Mouse (Mus musculus) neural tube, embryonic 11.5 days (tissue): Measurements from ENCODE around the gene Gpr142. TPM values are rescaled to one million over a fixed set of nuclear protein-coding genes. Genes with fewer than 3 reads are reported as not detected.

ENCODE experiments used
- ATAC-seq: fragments of 200-750 bp; cut with Nextera tagmentation; 2 replicates; pipeline ENCODE4 v1.8.0; 2017; ENCODE audit warnings: moderate number of reproducible peaks, mild to moderate bottlenecking, moderate TSS enrichment, moderate library complexity; ENCODE audit not compliant: insufficient read depth, low FRiP score, low TSS enrichment
- DNase-seq: peaks from one replicate; pipeline ENCODE4 v3.0.0-alpha.2; 2015; ENCODE audit warnings: low spot score
- H3K27ac ChIP-seq: fragments of 300-500 bp; sonication (generic); 2 replicates; pipeline ENCODE4 v1.5.1; 2014; ENCODE audit warnings: low read depth, mild to moderate bottlenecking, low read length
- H3K27me3 ChIP-seq: fragments of 300-500 bp; sonication (generic); 2 replicates; pipeline ENCODE4 v1.6.1; 2014; ENCODE audit warnings: mild to moderate bottlenecking, low read length, mixed read lengths; ENCODE audit not compliant: control insufficient read depth, insufficient read depth
- H3K36me3 ChIP-seq: fragments of 300-500 bp; sonication (generic); 2 replicates; pipeline ENCODE4 v1.6.1; 2014; ENCODE audit warnings: mild to moderate bottlenecking, low read length, moderate library complexity, mixed read lengths; ENCODE audit not compliant: control insufficient read depth, insufficient read depth
- H3K4me1 ChIP-seq: fragments of 300-500 bp; sonication (generic); 2 replicates; pipeline ENCODE4 v1.6.1; 2014; ENCODE audit warnings: low read length, mixed read lengths; ENCODE audit not compliant: control insufficient read depth, insufficient read depth
- H3K4me2 ChIP-seq: fragments of 300-500 bp; sonication (generic); 2 replicates; pipeline ENCODE4 v1.6.1; 2014; ENCODE audit warnings: low read depth, mild to moderate bottlenecking, moderate library complexity
- H3K4me3 ChIP-seq: fragments of 300-500 bp; sonication (generic); 2 replicates; pipeline ENCODE4 v1.5.1; 2014; ENCODE audit warnings: low read depth, low read length
- H3K9ac ChIP-seq: fragments of 300-500 bp; sonication (generic); 2 replicates; pipeline ENCODE4 v1.6.1; 2014; ENCODE audit warnings: mild to moderate bottlenecking, low read length
- H3K9me3 ChIP-seq: fragments of 300-500 bp; sonication (generic); 2 replicates; pipeline ENCODE4 v1.6.1; 2016; ENCODE audit warnings: low read length; ENCODE audit not compliant: control insufficient read depth
- WGBS: fragments of 180-500 bp; shearing (Covaris S2); extraction: QIAGEN DNeasy Blood & Tissue Kit; methylation state at CpG from one replicate; pipeline ENCODE4 v1.1.7; 2014; 5-methylcytosine and 5-hydroxymethylcytosine counted together
- polyA plus RNA-seq: library from polyadenylated mRNA; unstranded; fragments of >200 nt; fragmentation: Nextera tagmentation; extraction: Ambion mirVana; gene quantifications from 2 replicates; pipeline ENCODE4 v1.2.1, GENCODE M21; 2014

The Gpr142 gene
- polyA plus RNA-seq, result not detected in 2 replicates

DNA sequence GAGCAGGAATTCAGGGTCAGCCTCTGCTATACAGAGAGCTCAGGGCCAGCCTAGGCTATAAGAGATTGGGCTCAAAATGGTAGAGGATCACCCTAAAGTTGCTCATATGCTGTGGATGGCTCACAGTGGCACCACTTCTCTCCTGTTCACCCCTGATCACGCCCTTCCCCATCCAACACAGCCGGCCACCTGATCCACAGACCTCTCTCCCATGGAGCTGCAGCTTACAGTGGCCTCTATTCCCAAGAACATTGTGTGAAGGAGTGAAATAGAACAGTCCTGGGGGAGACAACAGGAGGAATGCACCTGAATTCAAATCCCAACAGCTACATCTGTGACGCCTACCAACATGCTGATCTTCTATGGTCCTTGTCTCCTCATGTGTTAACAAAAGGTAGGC lies at the start of gene Gpr142:
Gene Gpr142 (plus strand): TSS at position 301 of the 400 bp plus-strand sequence.
- H3K27ac ChIP-seq, result no peak within 1 kb of the TSS
- H3K4me1 ChIP-seq, result peaks cover 22% of the 10 kb centered on the region
- H3K4me3 ChIP-seq, result no peak within 1 kb of the TSS
- no peaks in the 10 kb centered on the region for H3K9me3 ChIP-seq
- ATAC-seq, result no peak
- 91% methylated on average over 3 of the region's 3 CpGs for WGBS
- no peaks in the 10 kb centered on the region for H3K27me3 ChIP-seq
- H3K36me3 ChIP-seq, result no peaks in the 10 kb centered on the region
- H3K9ac ChIP-seq, result no peak within 1 kb of the TSS
- H3K4me2 ChIP-seq, result no peak within 1 kb of the TSS
- DNase-seq, result no peak

- Histone ChIP-seq H3K4me1 (0 out of 2 replicates have a peak, but pooled peaks cover 2% of the 10 kb centered on the region), H3K9me3 (no peaks in the 10 kb centered on the region), H3K4me2 (peak within 1 kb of the TSS; percentile 70), H3K27me3 (peaks cover 8% of the 10 kb centered on the region), H3K27ac (no peak within 1 kb of the TSS), H3K36me3 (no peaks in the 10 kb centered on the region), H3K9ac (no peak within 1 kb of the TSS), H3K4me3 (peak within 1 kb of the TSS; percentile 38)
- peak; percentile 81 for DNase-seq
- WGBS, result 4% methylated on average over 51 of the region's 51 CpGs
- ATAC-seq, result peak; percentile 73
Observed at GRCm38 (mm10) chr11:114764820-114765818, 33.6 kb upstream of the Gpr142 start, which contains the start of gene Kif19a. Gene Kif19a (plus strand): TSS chr11:114765388.

DNA sequence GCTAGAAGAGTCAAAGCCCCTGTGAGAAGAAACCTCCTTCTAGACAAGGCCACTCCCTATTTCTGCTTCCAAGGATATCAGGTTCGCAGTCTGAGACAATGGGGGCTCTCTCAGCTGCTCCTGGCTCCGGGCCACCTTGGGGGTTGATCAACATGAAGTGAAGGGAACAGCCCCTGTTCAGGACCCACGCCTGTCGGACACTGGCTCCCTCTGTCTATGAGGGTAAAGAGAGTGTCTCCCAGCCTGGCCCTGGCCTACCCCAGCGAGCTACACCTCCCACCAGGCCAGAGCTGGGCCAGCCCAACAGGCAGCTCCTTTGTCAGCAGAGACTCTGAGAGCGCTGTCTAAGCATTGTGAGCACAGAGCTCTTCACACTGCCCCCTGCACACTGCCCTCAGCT lies 28.8 kb upstream of the Gpr142 start:
- H3K9ac ChIP-seq, result no peak overlapping the region
- no peak overlapping the region for H3K4me3 ChIP-seq
- no peak overlapping the region for H3K27ac ChIP-seq
- H3K27me3 ChIP-seq, result peaks cover 8% of the 10 kb centered on the region
- no peak overlapping the region for H3K4me2 ChIP-seq
- 56% methylated on average over 6 of the region's 6 CpGs for WGBS
- no peaks in the 10 kb centered on the region for H3K36me3 ChIP-seq
- H3K9me3 ChIP-seq, result no peaks in the 10 kb centered on the region
- DNase-seq (no peak), ATAC-seq (no peak)
- 0 out of 2 replicates have a peak, but pooled peaks cover 2% of the 10 kb centered on the region for H3K4me1 ChIP-seq

- H3K4me1 ChIP-seq, result no peaks in the 10 kb centered on the region
- DNase-seq (no peak), ATAC-seq (no peak)
- H3K4me2 ChIP-seq, result no peak overlapping the region
- H3K9me3 ChIP-seq, result no peaks in the 10 kb centered on the region
- no peak overlapping the region for H3K27ac ChIP-seq
- WGBS, result 75% methylated on average over 2 of the region's 2 CpGs
- no peaks in the 10 kb centered on the region for H3K36me3 ChIP-seq
- H3K9ac ChIP-seq, result no peak overlapping the region
- no peak overlapping the region for H3K4me3 ChIP-seq
- H3K27me3 ChIP-seq, result no peaks in the 10 kb centered on the region
Observed at GRCm38 (mm10) chr11:114771896-114772295, 26.8 kb upstream of the Gpr142 start.

GRCm38 (mm10) chr11:114780076-114780475 lies 18.6 kb upstream of the Gpr142 start:
- Histone ChIP-seq H3K36me3 (no peaks in the 10 kb centered on the region), H3K27ac (no peak overlapping the region), H3K4me3 (no peak overlapping the region), H3K4me2 (no peak overlapping the region), H3K27me3 (peaks cover under 1% of the 10 kb centered on the region; the same call in 1 of the 2 replicates), H3K4me1 (peaks cover 3% of the 10 kb centered on the region; the same call in 1 of the 2 replicates), H3K9me3 (no peaks in the 10 kb centered on the region), H3K9ac (no peak overlapping the region)
- ATAC-seq, result no peak
- DNase-seq, result no peak
- WGBS, result 47% methylated on average over 9 of the region's 9 CpGs

DNA sequence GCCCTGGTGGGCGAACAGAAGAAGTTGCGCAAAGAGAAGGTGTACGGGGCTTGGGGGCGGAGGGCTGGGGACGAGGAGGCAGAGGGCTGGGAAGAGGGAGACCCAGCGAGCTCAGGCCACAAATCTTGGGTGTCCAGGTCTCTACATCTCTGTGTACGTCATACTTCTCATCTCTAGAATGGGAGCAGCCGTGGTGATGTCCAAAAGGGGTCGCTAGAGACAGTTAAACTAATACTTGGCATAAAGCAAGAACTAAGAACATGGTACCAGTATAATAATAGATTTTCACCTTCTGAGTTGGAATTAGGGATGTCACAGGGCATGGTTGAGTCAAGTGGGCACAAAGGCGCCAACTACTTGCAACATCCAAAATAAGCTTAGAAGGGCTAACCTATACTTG lies 12.8 kb upstream of the Gpr142 start:
- WGBS, result 52% methylated on average over 10 of the region's 10 CpGs
- Histone ChIP-seq H3K27me3 (peaks cover 39% of the 10 kb centered on the region), H3K9me3 (no peaks in the 10 kb centered on the region), H3K36me3 (no peaks in the 10 kb centered on the region), H3K9ac (peak overlapping the region; percentile 54; the same call in 1 of the 2 replicates), H3K4me3 (peak overlapping the region; percentile 25; the same call in 1 of the 2 replicates), H3K27ac (no peak overlapping the region), H3K4me2 (peak overlapping the region; percentile 43), H3K4me1 (peaks cover 11% of the 10 kb centered on the region)
- DNase-seq, result no peak
- ATAC-seq, result no peak

DNA sequence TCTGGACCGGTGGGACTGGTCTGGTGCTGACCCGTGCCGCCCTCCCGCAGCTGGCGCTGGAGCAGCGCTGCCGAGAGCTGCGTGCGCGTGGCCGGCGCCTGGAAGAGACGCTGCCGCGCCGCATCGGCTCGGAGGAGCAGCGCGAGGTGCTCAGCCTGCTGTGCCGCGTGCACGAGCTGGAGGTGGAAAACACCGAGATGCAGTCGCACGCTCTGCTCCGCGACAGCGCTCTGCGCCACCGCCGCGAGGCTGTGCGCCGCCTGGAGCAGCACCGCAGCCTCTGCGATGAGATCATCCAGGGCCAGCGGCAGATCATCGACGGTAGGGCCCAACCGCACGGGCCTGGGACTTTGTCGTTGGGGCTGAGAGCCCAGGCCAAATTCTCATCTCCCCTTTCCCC lies 12.4 kb upstream of the Gpr142 start:
- H3K9me3 ChIP-seq, result no peaks in the 10 kb centered on the region
- H3K27ac ChIP-seq, result no peak overlapping the region
- H3K9ac ChIP-seq, result peak overlapping the region; percentile 54
- 2% methylated on average over 43 of the region's 43 CpGs for WGBS
- peak overlapping the region; percentile 25 for H3K4me3 ChIP-seq
- no peaks in the 10 kb centered on the region for H3K36me3 ChIP-seq
- peaks cover 14% of the 10 kb centered on the region for H3K4me1 ChIP-seq
- DNase-seq (peak; percentile 71), ATAC-seq (peak; percentile 14; the same call in 1 of the 2 replicates)
- peak overlapping the region; percentile 43 for H3K4me2 ChIP-seq
- peaks cover 43% of the 10 kb centered on the region for H3K27me3 ChIP-seq

GRCm38 (mm10) chr11:114787611-114788010 lies 11.1 kb upstream of the Gpr142 start:
- Histone ChIP-seq H3K4me1 (peaks cover 23% of the 10 kb centered on the region), H3K9me3 (no peaks in the 10 kb centered on the region), H3K27ac (no peak overlapping the region), H3K36me3 (no peaks in the 10 kb centered on the region), H3K4me2 (no peak overlapping the region), H3K27me3 (peaks cover 56% of the 10 kb centered on the region), H3K4me3 (no peak overlapping the region), H3K9ac (no peak overlapping the region)
- ATAC-seq (no peak), DNase-seq (no peak)
- 87% methylated on average over 3 of the region's 3 CpGs for WGBS
